Mouse (Mus musculus) CD8-positive naive resting alpha-beta T cell, adult 2 months (primary cell): Measurements from ENCODE around the gene Slc37a1.
"Not testable (repeated sequence)": the region's sequence is repeated elsewhere in the genome, so short reads cannot be mapped to it uniquely, and the experiment has no call there.

ENCODE experiments used
- DNase-seq, 2 experiments: peaks; one replicate each; pipeline ENCODE4 v3.0.0; 2022; ENCODE audit warnings: low read depth in 2 of 2, low spot score in 2 of 2

Slc37a1 gene

GRCm38 (mm10) chr17:31344816-31345215, 58.2 kb downstream of the Slc37a1 start:
- no peak for DNase-seq

DNA sequence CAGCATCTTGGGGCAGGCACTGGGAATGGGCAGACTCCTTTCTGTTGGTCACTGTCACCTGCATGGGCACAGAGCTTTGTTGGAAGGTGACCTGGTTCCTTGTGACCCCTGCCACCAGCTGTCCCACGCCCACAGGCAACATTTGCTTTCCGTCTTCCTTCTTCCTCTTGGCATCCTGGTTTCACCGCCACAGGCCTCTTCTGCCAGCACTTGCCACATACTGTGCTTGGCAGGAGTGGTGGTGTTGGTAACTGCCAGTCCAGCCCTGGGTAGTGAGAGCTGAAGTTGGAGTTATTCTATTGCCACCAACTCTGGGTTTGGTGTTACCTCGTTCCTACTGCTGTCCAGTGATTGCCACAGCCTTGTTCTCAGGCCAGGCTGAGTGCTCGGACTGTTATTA, 61.5 kb downstream of the Slc37a1 start:
- no peak for DNase-seq

DNA sequence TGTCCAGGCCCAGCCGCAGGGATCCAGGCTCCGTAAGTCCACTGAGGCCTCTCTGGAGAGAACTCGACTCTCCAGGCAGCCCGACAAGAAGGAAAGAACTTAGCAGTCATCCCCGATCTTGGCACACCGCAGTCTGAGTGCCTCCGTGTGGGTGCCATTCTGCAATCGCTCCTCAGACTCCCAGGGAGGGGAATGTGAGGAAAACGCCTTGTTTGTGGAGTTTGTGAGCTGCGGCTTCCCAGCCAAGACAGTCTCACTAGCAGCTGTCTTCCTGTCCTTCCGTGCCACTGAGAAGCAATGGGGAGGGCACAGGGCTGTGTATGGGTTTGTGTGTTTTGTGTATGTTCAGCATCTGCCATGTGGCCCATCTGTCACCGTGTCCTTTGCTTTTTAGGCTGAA, 62.8 kb downstream of the Slc37a1 start:
- no peak for DNase-seq

DNA sequence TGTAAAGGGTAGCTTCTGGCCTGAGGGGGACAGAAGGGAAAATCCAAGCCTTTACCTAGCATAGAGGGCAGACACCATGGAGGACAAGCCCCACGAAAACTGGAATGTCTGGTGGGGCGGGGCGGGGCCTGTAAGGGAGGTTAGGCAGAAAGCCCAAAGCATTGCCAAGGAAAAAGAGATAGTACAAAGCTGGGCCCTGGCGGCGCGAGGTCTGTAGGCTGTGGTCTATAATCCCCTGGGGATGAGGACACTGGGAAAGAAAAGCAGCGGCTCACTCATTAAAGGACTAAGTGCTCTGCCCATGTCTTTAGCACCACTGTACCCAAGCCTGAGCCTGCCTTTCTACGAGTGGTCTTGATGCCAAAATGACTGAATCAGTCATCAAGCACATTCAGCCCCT, 65.4 kb downstream of the Slc37a1 start:
- no peak for DNase-seq

- DNase-seq, result no peak
These were observed 66.7 kb downstream of the Slc37a1 start for GRCm38 (mm10) chr17:31353255-31353654.

DNA sequence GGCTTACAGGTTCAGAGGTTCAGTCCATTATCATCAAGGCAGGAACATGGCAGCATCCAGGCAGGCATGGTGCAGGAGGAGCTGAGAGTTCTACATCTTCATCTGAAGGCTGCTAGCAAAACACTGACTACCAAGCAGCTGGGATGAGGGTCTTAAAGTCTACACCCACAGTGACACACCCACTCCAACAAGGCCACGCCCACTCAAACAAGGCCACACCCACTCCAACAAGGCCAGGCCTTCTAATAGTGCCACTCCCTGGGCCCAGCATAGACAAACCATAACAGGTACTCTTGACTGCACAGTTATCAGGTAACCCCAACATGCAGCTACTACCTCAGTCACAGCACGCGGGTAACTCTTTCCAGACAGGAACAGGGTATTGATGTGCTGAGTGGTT, 68.1 kb downstream of the Slc37a1 start:
- DNase-seq, result not testable (repeated sequence)

DNA sequence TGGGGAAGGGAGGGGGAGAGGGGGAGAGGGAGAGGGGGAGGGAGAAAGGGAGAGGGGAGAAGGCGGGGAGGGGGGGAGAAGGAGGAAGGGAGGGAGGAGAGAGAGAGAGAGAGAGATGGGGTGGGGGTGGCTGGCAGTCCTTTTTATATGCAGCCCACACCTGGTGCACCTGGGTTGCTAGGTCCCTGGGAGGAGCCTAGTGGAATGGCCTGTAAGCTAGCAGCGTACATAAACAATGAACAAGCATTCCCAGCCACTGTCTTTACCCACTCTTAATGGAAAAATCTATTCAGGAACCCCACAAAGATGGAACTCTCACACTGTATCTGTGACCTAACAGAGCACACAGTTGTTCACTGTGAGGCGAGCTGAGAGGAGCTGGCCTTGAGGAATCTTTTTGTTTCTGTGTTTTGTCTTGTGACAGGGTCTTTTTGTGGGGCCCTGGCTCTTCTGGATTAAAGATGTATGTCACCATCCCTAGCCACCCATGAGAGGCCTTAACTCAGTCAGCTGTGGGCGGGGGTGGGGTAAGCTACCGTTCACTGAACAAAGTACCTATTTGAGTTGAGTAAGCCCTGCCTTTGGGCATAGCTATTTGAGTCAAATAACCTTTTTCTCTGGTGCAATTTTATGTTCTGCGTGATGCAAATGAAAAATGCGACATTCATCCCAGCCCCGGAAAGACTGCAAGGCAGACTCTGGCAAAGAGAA, 69.4 kb downstream of the Slc37a1 start:
- DNase-seq, result no peak

- no peak for DNase-seq
These were observed 74.0 kb downstream of the Slc37a1 start for GRCm38 (mm10) chr17:31360582-31360981.

- no peak for DNase-seq
These were observed 79.1 kb downstream of the Slc37a1 start for GRCm38 (mm10) chr17:31365586-31366166.

DNA sequence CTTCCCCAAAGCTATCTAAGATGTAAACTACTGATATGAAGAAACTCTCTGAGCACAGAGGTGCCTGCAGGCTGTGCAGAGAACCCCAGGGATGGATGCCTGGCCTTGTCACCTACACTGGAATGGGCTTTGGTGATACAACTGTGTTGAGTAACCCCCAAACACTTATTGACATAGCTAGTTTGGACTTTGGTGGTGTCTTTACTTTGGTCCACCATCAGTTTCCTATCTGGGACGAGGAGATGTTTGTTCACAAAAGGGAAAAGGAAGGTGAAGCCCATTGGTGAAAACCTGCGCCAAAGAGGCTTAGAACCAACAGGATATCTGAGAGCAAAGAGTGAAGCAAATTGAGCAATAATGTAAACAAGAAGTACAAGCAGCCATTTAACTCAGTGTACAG, 83.6 kb downstream of the Slc37a1 start:
- DNase-seq, result no peak

DNA sequence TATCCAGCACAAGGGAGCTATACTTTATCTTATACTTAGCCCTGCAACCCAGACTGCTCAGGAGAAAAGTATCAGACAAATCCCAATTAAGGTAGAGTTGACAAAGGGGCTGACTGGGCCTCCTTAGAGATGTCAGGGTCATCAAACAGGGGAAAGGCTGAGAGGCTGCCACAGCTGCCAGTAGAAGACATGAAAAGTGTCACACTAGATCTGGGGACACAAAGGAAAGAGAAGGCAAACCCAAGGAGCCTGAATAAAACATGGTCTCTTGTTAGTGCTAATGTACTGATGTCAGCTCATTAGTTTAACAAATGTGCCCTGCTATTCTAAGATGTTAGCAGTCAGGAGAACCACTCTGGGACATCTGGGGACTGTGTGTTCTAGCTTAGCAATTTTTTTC, 84.3 kb downstream of the Slc37a1 start:
- DNase-seq, result no peak

DNA sequence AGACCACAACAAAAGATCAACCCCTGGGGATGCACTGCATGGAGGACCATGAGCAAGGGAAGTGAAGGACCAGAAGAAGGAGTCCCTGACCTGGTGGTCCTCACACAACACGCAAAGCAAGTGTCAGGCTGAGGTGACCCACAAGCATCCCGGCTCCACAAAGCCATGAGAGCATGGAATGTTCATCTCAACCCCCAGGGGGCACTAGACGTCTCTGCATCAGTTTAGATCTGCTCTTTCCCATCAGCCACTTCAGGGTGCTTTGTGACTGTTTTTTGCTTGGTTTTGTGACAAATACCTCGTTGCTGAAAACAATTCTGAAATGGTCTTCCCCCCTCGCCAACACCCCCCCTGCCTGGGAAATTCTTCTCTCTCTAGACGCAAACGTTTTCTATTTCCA, 91.4 kb downstream of the Slc37a1 start:
- DNase-seq, result peak; percentile 31 to 58

- DNase-seq, result no peak
These were observed 91.8 kb downstream of the Slc37a1 start for GRCm38 (mm10) chr17:31378361-31378761.

DNA sequence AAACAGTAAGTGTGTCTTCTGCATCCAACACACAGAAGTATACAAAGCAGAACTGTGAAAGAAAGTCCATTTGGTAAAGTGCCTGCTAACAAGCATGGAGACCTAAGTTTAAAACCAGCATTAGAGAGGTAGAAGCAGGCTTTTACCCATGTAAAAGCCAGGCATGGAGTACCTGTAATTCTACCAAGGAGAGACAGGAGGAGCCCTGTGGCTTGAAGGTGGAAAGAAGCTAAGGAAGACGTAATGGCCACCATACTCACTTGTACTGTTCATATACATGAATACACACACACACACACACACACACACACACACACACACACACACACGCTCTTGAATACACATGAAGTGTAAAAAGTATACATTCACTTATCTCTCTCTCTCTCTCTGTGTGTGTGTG, 92.5 kb downstream of the Slc37a1 start:
- no peak for DNase-seq

- DNase-seq, result no peak
These were observed 93.3 kb downstream of the Slc37a1 start for GRCm38 (mm10) chr17:31379863-31380262.

- DNase-seq, result no peak
These were observed 96.7 kb downstream of the Slc37a1 start for GRCm38 (mm10) chr17:31383320-31383719.

DNA sequence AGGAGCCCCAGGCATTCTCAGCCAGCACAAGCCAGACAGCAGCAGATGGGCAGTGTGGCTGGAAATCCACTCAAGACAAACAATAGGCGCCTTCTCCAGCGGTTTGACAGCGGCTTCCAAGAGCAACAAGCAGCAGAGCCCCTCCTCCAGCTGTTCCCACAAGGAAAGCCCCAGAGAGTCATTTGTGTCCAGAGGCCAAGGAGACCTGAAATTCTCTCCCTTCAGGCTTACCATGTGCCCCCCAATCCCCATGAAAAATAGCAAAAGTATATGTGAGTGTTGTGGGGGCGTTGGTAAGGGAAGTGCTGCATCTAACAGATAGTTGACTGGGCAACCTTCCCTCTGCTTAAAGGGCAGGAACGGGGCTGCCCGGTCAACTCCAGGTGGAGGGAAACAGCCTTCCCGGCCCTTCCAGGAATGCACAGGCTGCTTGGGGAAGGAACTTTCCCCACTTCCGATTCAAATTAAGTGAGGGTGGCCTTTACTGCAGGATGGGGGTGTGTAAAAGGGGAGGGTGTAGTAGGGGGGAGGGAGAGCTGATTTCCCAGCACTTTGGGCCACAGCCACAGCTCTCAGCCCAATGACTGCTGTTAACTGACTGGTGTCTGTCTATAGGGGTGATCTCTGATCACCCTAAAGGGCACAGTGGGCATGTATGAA, 98.5 kb downstream of the Slc37a1 start:
- DNase-seq, result no peak

DNA sequence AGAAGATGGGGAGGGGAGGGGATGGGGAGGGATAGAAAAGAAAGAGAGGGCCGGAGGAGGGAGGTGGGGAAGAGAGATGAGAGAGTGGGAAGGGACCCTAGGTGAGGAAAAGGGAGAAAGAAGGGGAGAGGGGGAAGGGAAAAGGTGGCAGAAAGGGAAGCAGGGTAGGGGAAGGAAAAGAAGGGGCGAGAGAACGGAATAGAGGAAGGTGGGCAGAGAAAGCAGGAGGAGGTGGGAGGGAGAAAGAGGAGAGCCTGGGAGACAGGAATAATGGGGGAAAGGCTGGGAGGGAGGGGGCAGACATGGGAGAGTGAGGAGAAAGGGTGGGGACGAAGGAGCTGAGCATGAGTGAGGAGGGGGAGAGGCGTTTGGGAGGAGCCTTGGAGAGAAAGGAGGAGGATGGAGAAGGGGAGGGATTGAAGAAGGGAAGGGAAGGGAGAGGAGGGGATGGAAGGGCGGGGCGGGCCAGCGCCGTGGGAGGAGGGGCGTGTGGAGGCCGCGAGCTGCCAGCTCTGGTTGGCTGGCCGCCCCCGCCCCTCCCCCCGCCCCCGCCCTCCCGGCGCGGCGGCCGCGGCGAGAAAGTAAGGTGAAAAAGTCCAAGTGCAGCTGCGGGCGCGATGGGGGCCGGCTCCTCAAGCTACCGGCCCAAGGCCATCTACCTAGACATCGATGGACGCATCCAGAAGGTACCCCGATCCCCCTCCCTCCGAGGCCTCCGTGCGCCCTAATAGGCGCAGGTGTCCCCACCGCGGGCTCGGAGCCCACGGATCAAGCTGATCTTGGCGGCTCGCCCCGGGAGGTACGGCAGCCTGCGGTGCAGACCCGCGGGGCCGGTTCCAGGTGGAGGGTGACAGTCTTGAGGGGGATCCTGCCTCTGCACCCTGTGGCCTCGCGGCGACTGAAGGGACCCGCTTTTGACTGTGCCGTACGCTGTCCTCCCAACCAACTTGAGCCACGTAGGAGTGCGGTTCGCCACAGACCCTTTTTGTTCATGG, 99.4 kb downstream of the Slc37a1 start, which contains the start of gene Pde9a:
Gene Pde9a (plus strand): TSS at position 540 of the 995 bp plus-strand sequence.
- no peak for DNase-seq

DNA sequence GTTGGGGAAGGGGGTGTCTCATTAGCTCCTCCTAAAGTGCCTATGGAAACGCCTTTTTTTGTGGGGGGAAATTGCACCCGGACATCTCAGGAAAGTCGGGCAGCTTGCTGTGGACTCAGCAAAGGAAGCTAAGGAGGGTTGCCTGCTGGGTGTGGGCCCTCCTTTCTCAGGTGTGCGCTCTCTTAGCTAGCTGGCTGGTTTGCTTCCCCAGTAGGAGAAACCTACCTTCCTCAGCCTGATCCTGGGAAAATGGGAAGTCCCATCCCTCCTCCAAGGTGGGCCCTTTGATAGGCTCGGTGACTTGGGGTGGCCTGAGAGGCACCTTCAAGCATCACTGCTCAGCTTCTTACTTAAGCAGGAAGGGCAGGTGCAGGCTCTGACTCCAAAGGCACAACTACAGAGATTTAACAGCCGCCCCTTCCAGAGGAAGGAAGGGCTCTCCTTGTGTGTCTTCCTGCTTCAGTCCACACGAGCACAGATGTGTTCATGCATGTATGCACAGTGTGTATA, 100.2 kb downstream of the Slc37a1 start:
- DNase-seq, result no peak

DNA sequence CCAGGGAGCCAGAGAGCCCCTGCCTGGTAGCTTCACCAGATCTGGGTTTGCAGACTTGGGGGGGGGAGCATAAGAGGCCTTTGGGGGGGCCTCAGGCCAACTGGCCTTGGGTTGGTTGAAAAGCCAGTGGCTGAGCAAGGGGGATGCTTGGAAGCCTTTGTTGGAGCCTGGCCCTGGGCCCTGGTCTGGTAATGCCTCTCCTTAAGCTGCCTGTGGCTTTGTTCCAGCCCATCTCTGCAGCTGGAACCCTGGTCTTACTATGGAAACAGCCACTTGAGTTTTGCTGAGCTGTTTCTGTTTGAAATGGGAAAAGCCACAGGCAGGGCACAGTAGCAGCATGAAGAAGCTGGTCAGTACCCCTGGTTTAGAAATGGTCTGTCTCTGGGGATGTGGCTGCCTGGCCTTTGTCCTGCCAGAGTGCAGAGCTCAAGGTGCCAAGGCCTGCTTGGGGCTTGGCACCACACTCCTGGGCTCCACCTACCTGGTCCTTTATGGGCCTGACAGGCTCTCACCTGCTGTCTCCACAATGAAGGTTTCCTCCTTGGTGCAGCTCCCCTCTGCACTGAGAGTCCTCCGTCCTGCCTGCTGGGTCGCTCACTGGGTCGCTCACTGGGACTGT, 102.9 kb downstream of the Slc37a1 start:
- DNase-seq, result no peak

DNA sequence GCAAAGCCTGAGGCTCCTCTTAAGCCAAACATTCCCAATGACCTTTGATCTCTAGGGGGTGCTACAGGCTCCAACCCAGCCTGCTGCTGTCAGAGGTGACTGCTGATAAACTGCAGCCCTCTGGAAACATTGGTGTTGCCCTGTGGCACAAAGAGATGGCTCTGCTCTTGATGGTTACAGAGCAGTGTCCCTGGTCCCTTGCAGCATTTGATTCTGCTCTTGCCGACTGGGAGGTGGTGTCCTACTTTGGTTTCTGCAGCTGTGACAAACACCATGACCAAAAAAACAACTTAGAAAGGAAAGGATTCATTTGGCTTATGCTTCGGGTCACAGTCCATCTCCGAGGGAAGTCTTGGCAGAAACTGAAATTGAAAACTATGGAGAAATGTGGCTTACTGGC, 104.9 kb downstream of the Slc37a1 start:
- no peak for DNase-seq
